Mouse (Mus musculus) sigmoid colon, adult 10 weeks (tissue): ENCODE measurements around the gene Gm10226. TPM values are rescaled to one million over a fixed set of nuclear protein-coding genes. Genes with fewer than 3 reads are reported as not detected.

Experiments
- polyA plus RNA-seq: library from polyadenylated mRNA; stranded (reverse); fragments of 350-450 nt; fragmentation: Illumina TruSeq; extraction: RNeasy Lipid Tissue Mini Kit (QIAGEN cat#74804); gene quantifications from one replicate; pipeline ENCODE4 v1.2.3, GENCODE M21; 2014; ENCODE audit warnings: low read depth, low replicate concordance

The Gm10226 gene
- 46.8 TPM for polyA plus RNA-seq

GRCm38 (mm10) chr17:21691560-21691959, at the start of gene Gm10226:
Gene Gm10226, plus strand, starts transcription at chr17:21691860.

GRCm38 (mm10) chr17:21650364-21650907, 41.2 kb upstream of the Gm10226 start, which contains the start of gene Zfp983:
Gene Zfp983, plus strand, starts transcription at chr17:21650624.

DNA sequence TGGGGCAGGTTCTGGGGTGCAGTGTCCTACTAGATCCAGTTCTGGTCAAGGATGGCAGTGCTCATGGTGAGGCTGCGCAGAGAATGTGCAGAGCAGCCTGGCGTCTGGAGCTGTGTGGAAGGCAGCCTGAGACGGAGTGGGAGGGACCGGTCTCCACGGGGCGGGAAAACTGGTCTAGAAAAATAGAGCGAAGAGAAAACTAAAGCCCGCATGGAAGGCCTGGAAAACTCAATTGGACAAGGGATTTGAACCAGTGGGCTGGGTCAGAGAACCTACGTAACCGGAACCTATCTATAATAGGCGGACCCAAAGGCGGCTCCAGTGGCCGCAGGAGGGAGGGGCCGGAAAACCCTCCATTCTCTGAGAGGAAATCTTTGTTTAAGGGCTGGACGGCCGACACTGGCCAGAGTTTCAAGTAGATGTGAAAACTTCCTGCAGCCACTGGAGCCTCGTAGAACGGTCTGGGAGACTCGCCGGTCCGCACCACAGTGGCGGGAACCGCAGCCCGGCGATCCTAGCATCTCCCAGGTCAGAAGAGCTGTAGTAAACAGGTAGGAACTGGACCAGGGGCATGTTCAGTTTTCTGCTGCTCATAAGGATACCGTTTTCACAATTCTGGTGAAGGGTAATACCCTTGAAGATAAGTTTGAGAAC, 15.8 kb downstream of the Gm10226 start, which contains the start of gene Zfp760:
Zfp760 (plus strand) TSS at position 399 of the 654 bp plus-strand sequence.

DNA sequence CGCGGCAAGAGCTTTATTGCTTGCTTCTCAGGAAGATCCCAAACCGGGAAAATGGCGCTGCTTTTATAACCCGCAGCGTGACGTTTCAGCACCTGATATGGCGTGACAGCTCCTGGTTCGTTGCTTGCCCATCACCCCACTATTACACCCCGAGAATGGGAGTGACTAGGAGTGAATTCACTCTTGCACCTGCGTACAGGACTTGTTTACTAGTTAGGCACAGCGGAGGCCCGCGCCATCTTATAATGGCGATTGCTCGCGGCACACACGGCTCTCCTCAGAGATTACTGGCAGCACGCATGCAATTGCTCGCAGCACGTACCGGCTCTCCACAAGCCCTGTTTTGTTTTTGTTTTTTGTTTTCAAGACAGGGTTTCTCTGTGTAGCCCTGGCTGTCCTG, 38.8 kb downstream of the Gm10226 start, which contains the start of gene Zfp229:
Zfp229 (plus strand) TSS at position 301 of the 400 bp plus-strand sequence.

Other genes starting within 250 kb of the Gm10226 start
- 72.2 TPM for gene Zfp51, start 241.5 kb upstream of the Gm10226 start, polyA plus RNA-seq
- 62.3 TPM for gene Zfp53, start 202.9 kb upstream of the Gm10226 start, polyA plus RNA-seq
- 33.4 TPM for gene Zfp52, start 156.3 kb upstream of the Gm10226 start, polyA plus RNA-seq
- 80.1 TPM for gene Zfp948, start 124.9 kb upstream of the Gm10226 start, polyA plus RNA-seq
- 52.2 TPM for gene Zfp983, start 41.2 kb upstream of the Gm10226 start, polyA plus RNA-seq
- 46.5 TPM for gene Zfp760, start 15.9 kb downstream of the Gm10226 start, polyA plus RNA-seq
- 19.7 TPM for gene Zfp229, start 38.9 kb downstream of the Gm10226 start, polyA plus RNA-seq
- gene Zfp820, start 153.9 kb downstream of the Gm10226 start, polyA plus RNA-seq, result 43.8 TPM
- gene Zfp995, start 218.1 kb downstream of the Gm10226 start, polyA plus RNA-seq, result 106 TPM